Mouse (Mus musculus): ENCODE results near the gene Gsg1.
A peak's percentile ranks its signal among the peaks of the same experiment; 100 is the strongest.

The Gsg1 gene

GRCm38 (mm10) chr6:135260435-135260834 is 6.3 kb upstream of the Gsg1 start:
- no peak for DNase-seq

GRCm38 (mm10) chr6:135252728-135253077 is 1.4 kb downstream of the Gsg1 start:
- DNase-seq, result no peak

- DNase-seq, result no peak
These were observed 2.1 kb downstream of the Gsg1 start for GRCm38 (mm10) chr6:135251849-135252727.

GRCm38 (mm10) chr6:135250926-135251699 is 3.0 kb downstream of the Gsg1 start:
- DNase-seq, result no peak

GRCm38 (mm10) chr6:135249846-135250531 is 4.2 kb downstream of the Gsg1 start:
- DNase-seq, result peak; percentile 18 to 47

GRCm38 (mm10) chr6:135247861-135248260 is 6.3 kb downstream of the Gsg1 start:
- DNase-seq, result no peak

- no peak for DNase-seq
These were observed 8.6 kb downstream of the Gsg1 start for GRCm38 (mm10) chr6:135245586-135245985.

GRCm38 (mm10) chr6:135240361-135240760 is 13.8 kb downstream of the Gsg1 start:
- no peak for DNase-seq

GRCm38 (mm10) chr6:135238211-135238610 is 15.9 kb downstream of the Gsg1 start:
- DNase-seq, result no peak

- DNase-seq, result no peak
These were observed 16.8 kb downstream of the Gsg1 start for GRCm38 (mm10) chr6:135237326-135237725.

- DNase-seq, result no peak
These were observed 17.6 kb downstream of the Gsg1 start for GRCm38 (mm10) chr6:135236576-135236975.

- no peak for DNase-seq
These were observed 18.4 kb downstream of the Gsg1 start for GRCm38 (mm10) chr6:135235742-135236141.

- no peak for DNase-seq
These were observed 21.5 kb downstream of the Gsg1 start for GRCm38 (mm10) chr6:135232443-135233182.

- DNase-seq, result no peak
These were observed 23.6 kb downstream of the Gsg1 start for GRCm38 (mm10) chr6:135230586-135230985.

- DNase-seq, result no peak
These were observed 25.6 kb downstream of the Gsg1 start for GRCm38 (mm10) chr6:135228465-135228941.

GRCm38 (mm10) chr6:135223786-135224416 is 30.2 kb downstream of the Gsg1 start:
- no peak for DNase-seq

GRCm38 (mm10) chr6:135219916-135220315 is 34.2 kb downstream of the Gsg1 start:
- no peak for DNase-seq

- no peak for DNase-seq
These were observed 35.8 kb downstream of the Gsg1 start for GRCm38 (mm10) chr6:135218330-135218729.

GRCm38 (mm10) chr6:135212666-135213065 is 41.5 kb downstream of the Gsg1 start:
- DNase-seq, result no peak

GRCm38 (mm10) chr6:135211169-135211568 is 43.0 kb downstream of the Gsg1 start:
- DNase-seq, result no peak

GRCm38 (mm10) chr6:135206909-135207308 is 47.2 kb downstream of the Gsg1 start:
- DNase-seq, result no peak

GRCm38 (mm10) chr6:135205802-135206201 is 48.3 kb downstream of the Gsg1 start:
- no peak for DNase-seq
